Mouse (Mus musculus) cerebellum, postnatal 36 days (tissue): ENCODE measurements around the gene Efcab2.

Experiments
- DNase-seq, 2 experiments: peaks; one replicate each; pipeline ENCODE4 v3.0.0; 2021 to 2022; ENCODE audit warnings: mixed read lengths in 2 of 2

Gene Efcab2

GRCm38 (mm10) chr1:178405951-178406711, at the start of gene Efcab2:
Gene Efcab2, plus strand, starts transcription at chr1:178406085.
- peak; percentile 89 to 93 for DNase-seq

- no peak for DNase-seq
These were observed 47.8 kb upstream of the Efcab2 start for GRCm38 (mm10) chr1:178357776-178358710.

- DNase-seq, result no peak
These were observed 45.6 kb upstream of the Efcab2 start for GRCm38 (mm10) chr1:178360264-178360663.

GRCm38 (mm10) chr1:178360702-178361101, 45.2 kb upstream of the Efcab2 start:
- DNase-seq, result no peak

- DNase-seq, result no peak
These were observed 40.7 kb upstream of the Efcab2 start for GRCm38 (mm10) chr1:178365171-178365570.

- no peak for DNase-seq
These were observed 37.8 kb upstream of the Efcab2 start for GRCm38 (mm10) chr1:178368121-178368520.

GRCm38 (mm10) chr1:178368548-178369271, 37.2 kb upstream of the Efcab2 start:
- peak; percentile 94 to 97 for DNase-seq

GRCm38 (mm10) chr1:178369272-178369651, 36.6 kb upstream of the Efcab2 start:
- DNase-seq, result peak in 1 of 2 experiments; percentile 55

GRCm38 (mm10) chr1:178372681-178373080, 33.2 kb upstream of the Efcab2 start:
- DNase-seq, result no peak

- DNase-seq, result no peak
These were observed 30.5 kb upstream of the Efcab2 start for GRCm38 (mm10) chr1:178375381-178375780.

GRCm38 (mm10) chr1:178376061-178376460, 29.8 kb upstream of the Efcab2 start:
- DNase-seq, result no peak

- no peak for DNase-seq
These were observed 29.0 kb upstream of the Efcab2 start for GRCm38 (mm10) chr1:178376907-178377306.

GRCm38 (mm10) chr1:178378115-178378514, 27.8 kb upstream of the Efcab2 start:
- no peak for DNase-seq

GRCm38 (mm10) chr1:178379224-178379623, 26.7 kb upstream of the Efcab2 start:
- DNase-seq, result no peak

GRCm38 (mm10) chr1:178382165-178382564, 23.7 kb upstream of the Efcab2 start:
- no peak for DNase-seq

- DNase-seq, result no peak
These were observed 17.1 kb upstream of the Efcab2 start for GRCm38 (mm10) chr1:178388802-178389201.

GRCm38 (mm10) chr1:178389401-178389800, 16.5 kb upstream of the Efcab2 start:
- no peak for DNase-seq

GRCm38 (mm10) chr1:178392970-178393369, 12.9 kb upstream of the Efcab2 start:
- no peak for DNase-seq

GRCm38 (mm10) chr1:178395091-178395490, 10.8 kb upstream of the Efcab2 start:
- DNase-seq, result no peak

- DNase-seq, result no peak
These were observed 9.5 kb upstream of the Efcab2 start for GRCm38 (mm10) chr1:178396383-178396782.

GRCm38 (mm10) chr1:178399879-178400278, 6.0 kb upstream of the Efcab2 start:
- DNase-seq, result no peak

- DNase-seq, result no peak
These were observed 5.2 kb upstream of the Efcab2 start for GRCm38 (mm10) chr1:178400652-178401051.

- DNase-seq, result no peak
These were observed 3.9 kb upstream of the Efcab2 start for GRCm38 (mm10) chr1:178401960-178402359.
